Mouse (Mus musculus) thymus, adult 2 months (tissue): Measurements from ENCODE around the gene Wbp1l.

Source experiments
- CTCF ChIP-seq: fragments of 200-500 bp; IDR thresholded peaks from 2 replicates; pipeline ENCODE4 v1.5.1; 2012; ENCODE audit warnings: mild to moderate bottlenecking, control low read depth, low read length, moderate library complexity, borderline replicate concordance; ENCODE audit not compliant: control insufficient read depth, poor library complexity, insufficient read depth; ENCODE audit errors: extremely low read depth
- POLR2A ChIP-seq: fragments of 200-500 bp; IDR thresholded peaks from 2 replicates; pipeline ENCODE4 v1.6.1; 2012; ENCODE audit warnings: mild to moderate bottlenecking, low read length, control low read depth, moderate library complexity; ENCODE audit not compliant: control insufficient read depth, poor library complexity, insufficient read depth; ENCODE audit errors: extremely low read depth

DNA sequence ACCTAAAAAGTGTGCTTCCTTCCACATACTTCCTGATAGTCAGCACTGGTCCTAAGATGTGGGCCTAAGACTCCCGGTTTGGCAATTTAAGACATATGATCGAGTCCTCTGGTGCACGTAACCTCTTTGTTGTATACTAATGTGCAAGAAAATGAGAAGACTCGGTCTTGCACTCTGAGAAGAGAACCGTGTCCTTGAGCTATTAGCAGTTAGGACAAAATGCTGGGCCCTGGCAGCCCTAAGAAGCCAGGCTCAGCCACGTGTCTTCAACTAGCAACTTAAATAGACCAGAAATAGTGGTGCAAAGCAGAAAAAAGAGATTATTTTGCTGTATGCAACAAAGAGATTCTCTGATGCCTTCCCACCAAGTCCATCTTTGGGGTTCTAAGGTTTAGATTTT is 63.9 kb downstream of the Wbp1l start:
- TF ChIP-seq CTCF (no peak), POLR2A (no peak)
